Mouse (Mus musculus): ENCODE measurements at regions not wholly inside any gene's neighbourhood (a gene's known extent, or its start where the extent isn't known, plus 50 kb on each side); places are given as distances from the start of the nearest gene placed in this dataset.

- 90% methylated on average over 1 of the region's 1 CpGs for WGBS
- no peak overlapping the region for H3K27ac ChIP-seq (ENCODE audit: low read depth, low read length)
- H3K27me3 ChIP-seq (ENCODE audit: control insufficient read depth, insufficient read depth, low read length), result no peaks in the 10 kb centered on the region
- H3K36me3 ChIP-seq (ENCODE audit: control insufficient read depth, insufficient read depth, low read length), result no peaks in the 10 kb centered on the region
- H3K4me1 ChIP-seq (ENCODE audit: control insufficient read depth, insufficient read depth, low read length), result no peaks in the 10 kb centered on the region
- no peak for ATAC-seq (ENCODE audit: low FRiP score)
- no peak overlapping the region for H3K4me2 ChIP-seq
- H3K4me3 ChIP-seq (ENCODE audit: low read depth, low read length), result no peak overlapping the region
- DNase-seq (ENCODE audit: low spot score, missing footprints), result no peak
- H3K9ac ChIP-seq (ENCODE audit: low read length), result no peak overlapping the region
- no peaks in the 10 kb centered on the region for H3K9me3 ChIP-seq (ENCODE audit: control insufficient read depth, low read length)
Observed at GRCm38 (mm10) chr4:73051511-73051910, 199.1 kb upstream of the Aldoart1 start.

GRCm38 (mm10) chr4:73047804-73048203, 195.4 kb upstream of the Aldoart1 start:
- H3K36me3 ChIP-seq (ENCODE audit: control insufficient read depth, insufficient read depth, low read length), result no peaks in the 10 kb centered on the region
- DNase-seq (ENCODE audit: low spot score, missing footprints), result no peak

GRCm38 (mm10) chr4:73044356-73044755, 191.9 kb upstream of the Aldoart1 start:
- no peak overlapping the region for H3K4me3 ChIP-seq (ENCODE audit: low read depth, low read length)
- no peaks in the 10 kb centered on the region for H3K36me3 ChIP-seq (ENCODE audit: control insufficient read depth, insufficient read depth, low read length)
- DNase-seq (ENCODE audit: low spot score, missing footprints) (no peak), ATAC-seq (ENCODE audit: low FRiP score) (no peak)
- no peaks in the 10 kb centered on the region for H3K4me1 ChIP-seq (ENCODE audit: control insufficient read depth, insufficient read depth, low read length)
- H3K9ac ChIP-seq (ENCODE audit: low read length), result no peak overlapping the region
- H3K27ac ChIP-seq (ENCODE audit: low read depth, low read length), result no peak overlapping the region
- no peak overlapping the region for H3K4me2 ChIP-seq
- no peaks in the 10 kb centered on the region for H3K27me3 ChIP-seq (ENCODE audit: control insufficient read depth, insufficient read depth, low read length)
- H3K9me3 ChIP-seq (ENCODE audit: control insufficient read depth, low read length), result no peaks in the 10 kb centered on the region
- 58% methylated on average over 2 of the region's 2 CpGs for WGBS

More at GRCm38 (mm10) chr4:73047804-73048203, 195.4 kb upstream of the Aldoart1 start:
- Histone ChIP-seq H3K9ac (ENCODE audit: low read length) (no peak overlapping the region), H3K27me3 (ENCODE audit: control insufficient read depth, insufficient read depth, low read length) (no peaks in the 10 kb centered on the region), H3K4me1 (ENCODE audit: control insufficient read depth, insufficient read depth, low read length) (no peaks in the 10 kb centered on the region), H3K4me3 (ENCODE audit: low read depth, low read length) (no peak overlapping the region), H3K9me3 (ENCODE audit: control insufficient read depth, low read length) (no peaks in the 10 kb centered on the region), H3K4me2 (no peak overlapping the region), H3K27ac (ENCODE audit: low read depth, low read length) (no peak overlapping the region)
- ATAC-seq (ENCODE audit: low FRiP score), result peak; percentile 64; the same call in 1 of the 2 replicates
- 75% methylated on average over 2 of the region's 2 CpGs for WGBS

DNA sequence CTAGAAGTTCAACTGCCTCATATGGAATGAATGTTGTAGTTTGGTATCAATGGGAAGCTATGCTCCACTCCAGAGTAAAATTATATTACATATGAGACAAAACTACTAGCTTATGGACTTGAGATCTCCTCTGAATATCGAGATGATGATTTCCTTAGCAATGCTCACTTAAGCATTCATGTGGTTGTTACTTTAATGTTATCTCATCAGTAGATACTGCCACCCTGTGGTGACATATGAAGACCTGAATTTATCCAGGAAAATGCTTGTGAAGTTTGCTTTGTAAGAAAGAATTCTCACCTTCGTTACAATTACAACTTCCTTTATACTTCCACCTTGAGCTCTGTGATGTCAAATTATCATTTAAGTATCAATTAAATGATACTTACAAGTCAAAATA, 190.2 kb upstream of the Aldoart1 start:
- WGBS, result 30% methylated on average over 2 of the region's 2 CpGs
- Histone ChIP-seq H3K4me2 (no peak overlapping the region), H3K36me3 (ENCODE audit: control insufficient read depth, insufficient read depth, low read length) (no peaks in the 10 kb centered on the region), H3K27ac (ENCODE audit: low read depth, low read length) (no peak overlapping the region), H3K4me3 (ENCODE audit: low read depth, low read length) (no peak overlapping the region), H3K27me3 (ENCODE audit: control insufficient read depth, insufficient read depth, low read length) (no peaks in the 10 kb centered on the region), H3K9me3 (ENCODE audit: control insufficient read depth, low read length) (no peaks in the 10 kb centered on the region), H3K4me1 (ENCODE audit: control insufficient read depth, insufficient read depth, low read length) (no peaks in the 10 kb centered on the region), H3K9ac (ENCODE audit: low read length) (no peak overlapping the region)
- ATAC-seq (ENCODE audit: low FRiP score) (peak; percentile 33; the same call in 1 of the 2 replicates), DNase-seq (ENCODE audit: low spot score, missing footprints) (peak; percentile 84)

DNA sequence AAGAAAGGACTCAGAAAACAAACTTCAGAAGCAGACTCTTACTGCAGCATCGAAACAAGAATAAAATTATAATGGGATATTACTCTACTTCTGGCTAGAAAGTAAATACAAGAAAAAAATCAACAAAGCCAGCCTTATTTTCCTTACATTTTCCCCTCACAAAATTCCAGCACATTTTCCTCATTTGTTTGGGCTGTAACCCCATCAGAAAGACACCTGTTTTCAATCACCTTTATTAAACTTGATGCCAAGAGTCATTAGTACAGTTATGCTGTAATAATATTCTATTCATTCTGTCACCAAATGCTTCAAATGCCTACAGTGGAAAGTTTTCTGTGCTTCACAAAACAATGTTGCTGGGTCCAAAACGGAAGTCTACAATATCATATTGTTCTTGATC, 189.1 kb upstream of the Aldoart1 start:
- Histone ChIP-seq H3K27ac (ENCODE audit: low read depth, low read length) (no peak overlapping the region), H3K4me2 (no peak overlapping the region), H3K36me3 (ENCODE audit: control insufficient read depth, insufficient read depth, low read length) (no peaks in the 10 kb centered on the region), H3K9ac (ENCODE audit: low read length) (no peak overlapping the region), H3K27me3 (ENCODE audit: control insufficient read depth, insufficient read depth, low read length) (no peaks in the 10 kb centered on the region), H3K4me3 (ENCODE audit: low read depth, low read length) (no peak overlapping the region), H3K4me1 (ENCODE audit: control insufficient read depth, insufficient read depth, low read length) (no peaks in the 10 kb centered on the region), H3K9me3 (ENCODE audit: control insufficient read depth, low read length) (no peaks in the 10 kb centered on the region)
- ATAC-seq (ENCODE audit: low FRiP score) (no peak), DNase-seq (ENCODE audit: low spot score, missing footprints) (no peak)
- 72% methylated on average over 2 of the region's 2 CpGs for WGBS

GRCm38 (mm10) chr4:72997686-72998085, 145.3 kb upstream of the Aldoart1 start:
- no peaks in the 10 kb centered on the region for H3K4me1 ChIP-seq (ENCODE audit: control insufficient read depth, insufficient read depth, low read length)
- no peak overlapping the region for H3K9ac ChIP-seq (ENCODE audit: low read length)
- no peak overlapping the region for H3K4me3 ChIP-seq (ENCODE audit: low read depth, low read length)
- no peak for DNase-seq (ENCODE audit: low spot score, missing footprints)
- H3K27ac ChIP-seq (ENCODE audit: low read depth, low read length), result no peak overlapping the region
- H3K36me3 ChIP-seq (ENCODE audit: control insufficient read depth, insufficient read depth, low read length), result no peaks in the 10 kb centered on the region
- H3K9me3 ChIP-seq (ENCODE audit: control insufficient read depth, low read length), result no peaks in the 10 kb centered on the region
- no peaks in the 10 kb centered on the region for H3K27me3 ChIP-seq (ENCODE audit: control insufficient read depth, insufficient read depth, low read length)
- ATAC-seq (ENCODE audit: low FRiP score), result no peak
- 70% methylated on average over 1 of the region's 1 CpGs for WGBS
- H3K4me2 ChIP-seq, result no peak overlapping the region

GRCm38 (mm10) chr4:72996102-72996501, 143.7 kb upstream of the Aldoart1 start:
- Histone ChIP-seq H3K9me3 (ENCODE audit: control insufficient read depth, low read length) (no peaks in the 10 kb centered on the region), H3K4me2 (no peak overlapping the region), H3K9ac (ENCODE audit: low read length) (no peak overlapping the region), H3K27me3 (ENCODE audit: control insufficient read depth, insufficient read depth, low read length) (no peaks in the 10 kb centered on the region), H3K36me3 (ENCODE audit: control insufficient read depth, insufficient read depth, low read length) (no peaks in the 10 kb centered on the region), H3K4me1 (ENCODE audit: control insufficient read depth, insufficient read depth, low read length) (no peaks in the 10 kb centered on the region), H3K27ac (ENCODE audit: low read depth, low read length) (no peak overlapping the region), H3K4me3 (ENCODE audit: low read depth, low read length) (no peak overlapping the region)
- DNase-seq (ENCODE audit: low spot score, missing footprints) (no peak), ATAC-seq (ENCODE audit: low FRiP score) (no peak)
- 100% methylated on average over 2 of the region's 2 CpGs for WGBS

- no peak overlapping the region for H3K27ac ChIP-seq (ENCODE audit: low read depth, low read length)
- no peak overlapping the region for H3K4me3 ChIP-seq (ENCODE audit: low read depth, low read length)
- DNase-seq (ENCODE audit: low spot score, missing footprints) (no peak), ATAC-seq (ENCODE audit: low FRiP score) (no peak)
- WGBS, result 79% methylated on average over 7 of the region's 7 CpGs
- no peak overlapping the region for H3K9ac ChIP-seq (ENCODE audit: low read length)
- H3K4me2 ChIP-seq, result no peak overlapping the region
- H3K27me3 ChIP-seq (ENCODE audit: control insufficient read depth, insufficient read depth, low read length), result no peaks in the 10 kb centered on the region
- no peaks in the 10 kb centered on the region for H3K4me1 ChIP-seq (ENCODE audit: control insufficient read depth, insufficient read depth, low read length)
- H3K36me3 ChIP-seq (ENCODE audit: control insufficient read depth, insufficient read depth, low read length), result no peaks in the 10 kb centered on the region
- no peaks in the 10 kb centered on the region for H3K9me3 ChIP-seq (ENCODE audit: control insufficient read depth, low read length)
Observed at GRCm38 (mm10) chr4:72946369-72946981, 94.0 kb upstream of the Aldoart1 start.

GRCm38 (mm10) chr4:72923396-72923795, 71.0 kb upstream of the Aldoart1 start:
- H3K27ac ChIP-seq (ENCODE audit: low read depth, low read length), result no peak overlapping the region
- DNase-seq (ENCODE audit: low spot score, missing footprints), result no peak
- H3K4me1 ChIP-seq (ENCODE audit: control insufficient read depth, insufficient read depth, low read length), result no peaks in the 10 kb centered on the region

More at GRCm38 (mm10) chr4:72923396-72923795, 71.0 kb upstream of the Aldoart1 start:
- no peak for ATAC-seq (ENCODE audit: low FRiP score)
- Histone ChIP-seq H3K27me3 (ENCODE audit: control insufficient read depth, insufficient read depth, low read length) (no peaks in the 10 kb centered on the region), H3K4me2 (no peak overlapping the region), H3K36me3 (ENCODE audit: control insufficient read depth, insufficient read depth, low read length) (no peaks in the 10 kb centered on the region), H3K4me3 (ENCODE audit: low read depth, low read length) (no peak overlapping the region), H3K9me3 (ENCODE audit: control insufficient read depth, low read length) (no peaks in the 10 kb centered on the region), H3K9ac (ENCODE audit: low read length) (no peak overlapping the region)
- WGBS, result 75% methylated on average over 3 of the region's 3 CpGs

All from midbrain, embryonic 11.5 days (tissue).